Mouse (Mus musculus) adrenal gland, postnatal 10 days (tissue): ENCODE data around the gene Med9. TPM values are rescaled to one million over a fixed set of nuclear protein-coding genes. Genes with fewer than 3 reads are reported as not detected.
"Not testable (repeated sequence)": the region's sequence is repeated elsewhere in the genome, so short reads cannot be mapped to it uniquely, and the experiment has no call there.

Source experiments
- DNase-seq: peaks from one replicate; pipeline ENCODE4 v3.0.0; 2021; ENCODE audit warnings: mixed read lengths
- total RNA-seq, 2 experiments: library from RNA; stranded (reverse); gene quantifications; 2 replicates each; pipeline ENCODE4 v1.2.3; 2021

Gene Med9
- total RNA-seq, 2 experiments from 2014 or later = 30.0 to 31.7 TPM

DNA sequence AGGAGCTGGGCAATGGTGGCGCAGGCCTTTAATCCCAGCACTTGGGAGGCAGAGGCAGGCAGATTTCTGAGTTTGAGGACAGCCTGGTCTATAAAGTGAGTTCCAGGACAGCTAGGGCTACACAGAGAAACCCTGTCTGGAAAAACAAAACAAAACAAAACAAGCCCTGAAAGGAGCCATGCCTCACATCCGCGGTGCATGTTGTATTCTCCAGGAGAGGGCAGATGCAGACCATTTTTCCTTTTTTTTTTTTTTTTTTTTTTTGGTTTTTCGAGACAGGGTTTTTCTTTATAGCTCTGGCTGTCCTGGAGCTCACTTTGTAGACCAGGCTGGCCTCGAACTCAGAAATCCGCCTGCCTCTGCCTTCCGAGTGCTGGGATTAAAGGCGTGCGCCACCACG lies 3.2 kb upstream of the Med9 start:
- not testable (repeated sequence) for DNase-seq

DNA sequence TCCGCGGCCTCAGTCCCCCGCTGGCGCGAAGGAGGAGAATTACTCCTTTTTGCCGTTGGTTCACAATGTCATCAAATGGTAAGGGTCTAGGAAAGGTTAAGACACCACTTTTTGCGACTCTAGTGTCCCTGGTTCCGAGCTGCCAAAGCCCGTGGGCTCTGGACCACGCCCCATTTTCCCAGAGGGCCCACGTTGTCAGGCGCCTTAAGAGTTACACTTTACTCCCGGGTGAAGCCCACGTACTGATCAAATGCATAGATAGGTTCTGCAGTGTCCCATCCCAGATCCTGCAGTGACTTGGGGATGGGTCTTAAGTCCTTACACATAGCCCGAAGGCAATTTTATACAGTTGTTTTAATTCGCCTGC lies 378 bp downstream of the Med9 start:
- no peak for DNase-seq

GRCm38 (mm10) chr11:59952892-59953291 lies 4.9 kb downstream of the Med9 start:
- DNase-seq = no peak

- no peak for DNase-seq
Observed at GRCm38 (mm10) chr11:59956749-59957148, 8.7 kb downstream of the Med9 start.

DNA sequence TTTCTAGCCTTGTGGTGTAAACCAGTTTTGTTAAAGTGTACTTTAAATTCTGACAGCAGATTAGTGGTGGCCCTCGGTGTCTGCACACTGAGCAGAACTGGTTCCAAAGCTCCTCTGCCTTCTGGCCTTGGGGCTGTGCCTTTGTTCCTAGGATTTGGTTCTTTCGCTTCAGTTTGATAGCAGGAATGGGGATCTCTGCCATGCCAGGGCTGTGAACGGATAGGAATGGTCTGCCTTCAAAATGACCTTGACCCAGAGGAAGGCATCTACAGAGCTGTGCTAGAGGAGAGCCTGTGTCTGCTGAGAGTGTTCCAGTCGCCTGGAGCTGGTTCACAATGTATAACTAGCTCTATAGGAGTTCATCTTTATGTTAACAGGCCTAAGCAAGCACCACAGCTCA lies 11.4 kb downstream of the Med9 start:
- no peak for DNase-seq

GRCm38 (mm10) chr11:59960476-59961337 lies 12.7 kb downstream of the Med9 start:
- DNase-seq = no peak

DNA sequence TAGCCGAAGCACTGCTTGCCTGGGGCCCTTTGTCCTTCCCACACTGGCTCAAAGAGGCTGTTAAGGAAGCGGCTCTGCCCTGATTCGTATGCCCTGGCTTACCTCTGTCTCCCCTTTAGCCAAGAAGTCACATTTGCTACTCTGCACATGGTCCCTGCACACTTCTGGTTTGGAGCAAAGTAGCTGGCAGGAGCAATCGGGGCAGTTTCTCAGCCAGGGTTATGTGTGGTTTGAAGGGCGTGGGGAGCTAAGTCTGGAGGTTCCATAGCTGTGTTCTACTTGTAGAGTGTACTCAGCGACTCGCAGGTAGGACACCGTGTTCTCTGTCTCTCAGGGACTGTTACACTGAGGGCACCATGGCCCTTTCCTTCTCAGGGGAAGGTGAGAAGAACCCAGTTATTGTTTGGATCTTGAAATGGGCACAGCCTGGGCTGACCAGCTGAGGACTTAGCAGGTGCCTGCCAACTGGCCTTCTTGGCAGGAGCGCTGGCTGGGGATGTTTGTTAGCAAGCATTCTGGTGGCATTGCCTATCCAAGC lies 13.4 kb downstream of the Med9 start:
- DNase-seq = peak; percentile 43

DNA sequence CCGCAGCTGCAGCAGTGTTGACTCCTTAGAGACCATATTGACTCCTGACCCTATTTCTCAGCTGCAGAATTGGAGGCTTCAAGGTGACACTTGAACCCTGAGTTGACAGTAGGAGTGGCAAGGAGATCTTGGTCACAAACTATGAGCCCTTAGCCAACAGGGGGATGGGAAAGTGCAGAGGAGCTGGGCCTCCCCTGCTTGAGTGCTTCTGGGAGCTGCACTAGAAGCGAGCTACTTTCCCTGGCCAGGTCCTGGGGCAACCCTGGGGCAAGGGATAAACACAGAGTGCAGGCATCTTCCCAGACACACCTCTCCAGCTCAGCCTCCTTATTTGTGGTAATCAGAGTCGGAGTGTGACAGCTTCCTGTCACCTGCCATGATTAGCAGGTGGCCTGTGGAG lies 14.6 kb downstream of the Med9 start:
- peak; percentile 68 for DNase-seq

GRCm38 (mm10) chr11:59963364-59964162 lies 15.6 kb downstream of the Med9 start:
- DNase-seq = peak; percentile 38

DNA sequence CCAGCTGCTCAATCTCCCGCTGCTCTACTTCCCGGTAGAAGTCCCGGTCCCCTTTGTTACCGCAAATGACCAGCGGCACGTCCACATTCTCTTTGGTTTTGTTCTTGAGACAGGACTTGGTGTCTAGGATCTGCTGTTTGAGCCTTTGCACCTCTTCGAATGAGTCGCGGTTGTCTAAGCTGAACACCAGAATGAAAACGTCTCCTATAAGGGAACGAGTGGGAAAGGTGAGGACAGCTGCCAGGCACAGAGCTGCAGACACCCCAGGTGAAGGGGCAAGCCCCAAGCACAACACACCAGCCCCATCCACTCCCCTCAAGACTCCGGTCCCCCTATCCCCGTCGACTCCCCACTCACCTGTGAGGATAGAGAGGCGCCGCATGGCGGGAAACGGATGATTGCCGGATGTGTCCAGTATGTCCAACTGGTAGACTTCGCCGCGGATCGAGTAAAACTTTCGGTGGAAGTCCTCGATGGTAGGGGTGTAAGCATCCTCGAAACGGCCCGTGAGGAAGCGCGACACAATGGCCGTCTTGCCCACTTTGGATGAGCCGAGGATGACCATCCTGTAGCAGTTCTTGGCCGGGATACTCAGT lies 16.3 kb downstream of the Med9 start:
- DNase-seq = peak; percentile 59

DNA sequence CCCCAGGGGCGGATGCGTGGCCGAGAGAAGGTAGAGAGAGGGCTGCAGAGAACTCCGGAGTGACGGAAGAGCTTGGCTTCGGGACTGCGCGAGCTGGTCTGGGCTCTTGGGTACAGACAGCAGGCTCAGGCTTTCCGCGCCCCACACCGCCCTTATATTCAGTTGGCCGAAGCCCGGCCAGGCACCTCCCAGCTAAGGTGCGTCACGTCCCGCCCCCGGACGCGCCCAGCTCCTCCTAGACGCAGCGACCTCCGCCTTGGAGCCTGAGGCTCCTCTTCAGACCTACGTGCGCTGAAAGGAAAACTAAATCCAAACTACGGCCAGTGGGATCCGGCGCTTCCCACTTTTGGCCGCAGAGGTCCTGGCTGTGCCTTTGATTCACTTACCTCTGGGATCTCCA lies 16.8 kb downstream of the Med9 start, which contains the start of gene Rasd1:
Gene Rasd1 (minus strand): TSS at position 127 of the 400 bp plus-strand sequence.
- DNase-seq = peak; percentile 95

DNA sequence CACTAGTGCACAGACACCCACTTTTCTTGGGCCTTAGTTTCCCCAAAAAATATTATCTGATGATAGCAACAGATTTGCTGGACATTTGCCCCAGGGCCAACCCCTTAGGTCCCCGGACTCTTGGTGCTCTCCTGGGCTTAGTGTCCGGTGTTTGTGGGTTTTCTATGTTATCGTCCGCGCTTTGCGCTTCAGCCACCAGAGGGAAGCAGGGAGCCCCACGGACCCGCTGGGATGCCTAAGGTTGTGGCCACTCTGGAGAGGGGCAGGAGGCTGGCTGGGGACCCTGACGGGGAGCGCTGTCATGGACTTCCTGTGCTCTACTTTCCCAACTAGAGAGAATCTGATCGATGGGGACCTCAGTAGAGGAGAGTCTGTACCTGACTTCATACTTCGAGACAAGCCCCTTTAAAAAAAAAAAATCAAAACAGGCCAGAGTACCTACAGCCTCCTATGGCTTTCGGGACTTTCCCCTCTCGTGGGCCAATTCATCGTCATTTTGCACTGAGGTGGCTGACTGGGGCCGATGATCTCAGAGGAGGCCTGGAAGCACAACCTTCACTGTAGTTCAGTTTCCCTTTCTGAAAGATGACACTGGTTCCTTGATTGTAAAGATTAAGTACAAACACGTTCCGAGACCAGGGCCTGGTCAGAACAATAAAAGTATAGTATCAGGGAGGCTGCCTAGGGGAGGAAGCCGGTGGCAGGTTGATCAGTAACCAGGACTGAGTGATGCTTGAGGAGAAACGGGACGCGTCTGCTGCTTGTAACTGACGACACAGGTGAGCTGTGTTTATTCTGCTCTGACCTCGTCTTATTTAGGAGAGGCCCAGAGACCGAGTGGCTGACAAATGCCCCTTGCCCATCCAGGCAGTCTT lies 17.5 kb downstream of the Med9 start:
- peak; percentile 90 for DNase-seq

DNA sequence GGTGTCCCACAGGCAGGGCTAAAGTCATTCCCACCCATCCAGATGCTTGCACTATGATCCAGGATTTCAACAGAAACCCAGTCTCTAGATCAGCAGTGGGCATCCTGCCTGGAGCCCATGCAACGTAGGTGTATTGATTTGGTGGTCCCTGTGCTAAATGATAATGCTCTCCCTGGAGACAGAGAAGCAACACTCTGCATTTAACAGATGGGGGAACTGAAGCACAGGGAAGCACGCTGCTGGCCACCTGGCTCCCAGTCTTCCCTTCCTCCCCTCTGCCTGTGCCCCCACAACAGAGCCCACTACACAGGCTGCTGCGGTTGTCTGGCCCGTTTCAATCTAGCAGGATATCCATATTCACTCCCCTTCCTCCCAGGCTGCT lies 18.1 kb downstream of the Med9 start:
- no peak for DNase-seq

GRCm38 (mm10) chr11:59967765-59968164 lies 19.8 kb downstream of the Med9 start:
- no peak for DNase-seq

- DNase-seq = no peak
Observed at GRCm38 (mm10) chr11:59970780-59971179, 22.8 kb downstream of the Med9 start.

- no peak for DNase-seq
Observed at GRCm38 (mm10) chr11:59971691-59972090, 23.7 kb downstream of the Med9 start.

- no peak for DNase-seq
Observed at GRCm38 (mm10) chr11:59973389-59973788, 25.4 kb downstream of the Med9 start.

DNA sequence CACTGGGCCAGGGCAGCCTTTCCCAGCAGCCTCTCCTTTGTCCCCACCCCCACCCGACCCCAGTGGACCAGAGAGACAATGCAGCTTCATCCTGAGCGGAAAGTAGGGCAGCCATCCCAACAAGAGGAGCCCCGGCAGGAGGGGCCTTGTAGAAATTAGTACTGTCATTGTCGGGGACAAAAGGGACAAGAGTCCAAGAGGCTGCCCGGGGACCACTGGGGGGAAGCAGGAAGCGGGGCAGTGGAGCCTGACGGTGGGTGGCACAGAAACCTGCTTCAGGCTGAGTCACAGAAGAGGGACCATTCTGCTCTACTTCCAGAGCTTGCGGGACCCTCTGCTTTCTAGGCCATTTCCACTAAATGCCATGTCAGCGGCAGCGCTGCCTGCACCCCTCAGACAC lies 27.2 kb downstream of the Med9 start:
- no peak for DNase-seq

DNA sequence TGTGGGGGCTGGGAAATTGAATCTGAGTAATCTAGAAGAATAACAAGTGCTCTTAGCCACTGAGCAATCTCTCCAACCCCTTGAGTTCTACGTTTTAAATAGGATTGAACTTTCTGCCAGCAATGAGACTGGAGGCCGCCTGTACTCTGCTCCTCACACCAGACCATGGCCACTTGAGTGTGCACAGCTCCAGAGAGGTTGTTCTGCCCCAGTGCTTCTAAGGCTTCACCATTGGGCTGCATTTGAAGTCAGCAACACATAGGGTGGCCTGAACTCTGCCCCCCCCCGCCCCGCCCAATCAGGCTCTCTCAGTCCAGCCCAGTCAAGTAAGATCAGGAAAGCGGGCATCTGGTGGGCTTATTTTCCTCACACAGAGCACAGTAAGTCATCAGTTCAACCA lies 29.8 kb downstream of the Med9 start:
- no peak for DNase-seq

DNA sequence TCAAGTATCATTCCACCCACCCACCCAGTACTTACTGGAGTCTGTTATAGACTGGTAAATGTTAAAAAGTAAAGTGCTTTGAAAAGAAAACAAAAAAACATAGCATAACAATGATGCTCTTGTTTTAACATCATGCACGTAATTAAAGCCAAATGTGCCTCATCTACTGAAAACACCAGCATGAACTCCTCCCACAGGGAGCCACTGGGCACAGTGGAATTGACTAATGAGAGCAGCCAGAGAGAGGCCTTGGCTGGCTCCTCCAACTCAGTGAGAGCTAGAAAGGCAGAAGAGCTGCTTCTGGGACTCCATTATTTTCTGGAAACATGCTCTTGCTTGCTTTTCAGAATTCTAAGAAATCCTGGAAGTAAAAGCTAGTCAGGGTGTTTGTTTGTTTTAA lies 41.4 kb downstream of the Med9 start:
- no peak for DNase-seq

GRCm38 (mm10) chr11:59991365-59991764 lies 43.4 kb downstream of the Med9 start:
- DNase-seq = peak; percentile 21

GRCm38 (mm10) chr11:59994318-59994717 lies 46.3 kb downstream of the Med9 start:
- no peak for DNase-seq
